Mouse (Mus musculus): Measurements from ENCODE around the gene Znrf3. TPM values are rescaled to one million over a fixed set of nuclear protein-coding genes. Genes with fewer than 3 reads are reported as not detected.

Gene Znrf3
- polyA plus RNA-seq, 1 experiment from 2014 or later, result 12.3 TPM

DNA sequence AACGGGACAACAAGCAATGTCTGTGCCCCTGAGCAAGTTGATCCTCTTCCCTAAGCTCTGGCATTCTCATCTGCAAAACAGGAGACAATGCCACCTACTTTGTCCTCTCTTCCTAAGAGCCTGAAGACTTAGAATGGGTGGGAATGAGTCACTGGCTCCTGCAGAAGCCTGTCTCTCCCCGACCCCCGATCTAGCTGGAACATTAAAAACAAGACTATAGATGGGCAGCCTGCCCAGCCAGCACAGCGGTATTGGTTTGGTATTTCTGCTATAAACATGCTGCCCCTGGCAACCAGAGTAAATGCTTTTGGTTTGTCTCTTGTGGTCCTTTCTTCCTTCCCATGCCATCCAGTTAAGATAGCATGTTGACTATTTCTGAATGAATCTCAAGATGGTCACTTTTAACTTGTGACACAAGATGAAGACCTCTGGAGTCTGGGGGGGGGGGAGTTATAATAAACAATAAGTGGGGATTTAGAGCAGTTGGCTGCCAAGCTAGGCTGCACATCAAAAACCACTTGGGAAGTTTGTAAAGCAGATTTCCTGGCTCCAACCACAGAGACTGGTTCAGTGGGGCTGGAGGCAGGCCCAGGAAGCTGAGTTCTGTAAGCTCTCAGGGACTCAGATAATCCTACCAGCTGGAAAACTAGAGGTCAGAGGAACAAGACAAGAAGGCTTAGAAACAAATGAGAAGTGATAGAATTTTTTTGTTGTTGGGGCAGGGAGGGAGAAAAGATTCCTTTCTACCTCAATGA, 154.6 kb downstream of the Znrf3 start:
- DNase-seq (ENCODE audit: low spot score) (no peak), ATAC-seq (ENCODE audit: insufficient number of reproducible peaks, low FRiP score, low TSS enrichment, low read depth) (no peak)
- no peaks in the 10 kb centered on the region for H3K9me3 ChIP-seq (ENCODE audit: control insufficient read depth, low read length)
- no peak overlapping the region for H3K4me2 ChIP-seq (ENCODE audit: low read depth, severe bottlenecking)
- H3K27me3 ChIP-seq (ENCODE audit: control insufficient read depth, insufficient read depth, low read length), result no peaks in the 10 kb centered on the region
- H3K9ac ChIP-seq (ENCODE audit: low read length), result no peak overlapping the region
- 93% methylated on average over 4 of the region's 4 CpGs for WGBS
- no peak overlapping the region for H3K4me3 ChIP-seq (ENCODE audit: low read depth, low read length)
- H3K4me1 ChIP-seq (ENCODE audit: control insufficient read depth, insufficient read depth, low read length), result no peaks in the 10 kb centered on the region
- H3K36me3 ChIP-seq (ENCODE audit: control insufficient read depth, insufficient read depth, low read length), result no peaks in the 10 kb centered on the region; the same call in 1 of the 2 replicates
- H3K27ac ChIP-seq (replicated peaks; ENCODE audit: low read depth, low read length), result no peak overlapping the region

DNA sequence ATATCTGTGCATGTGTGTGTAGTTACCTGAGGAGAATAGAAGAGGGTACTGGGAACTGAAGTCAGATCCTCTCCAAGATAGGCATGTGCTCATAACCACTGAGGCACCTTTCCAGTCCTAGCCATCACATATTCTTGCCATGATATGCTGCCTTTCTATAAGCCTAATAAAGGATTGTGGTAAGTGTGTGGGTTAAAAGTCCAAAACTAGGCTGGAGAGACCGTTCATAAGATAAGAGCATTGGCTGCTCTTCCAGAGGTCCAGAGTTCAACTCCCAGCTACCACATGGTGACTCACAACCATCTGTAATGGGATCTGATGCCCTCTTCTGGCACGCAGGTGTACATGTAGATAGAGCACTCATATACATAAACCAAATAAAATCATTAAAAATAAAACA, 160.7 kb downstream of the Znrf3 start:
- Histone ChIP-seq H3K36me3 (ENCODE audit: control insufficient read depth, insufficient read depth, low read length) (peaks cover 7% of the 10 kb centered on the region; the same call in 1 of the 2 replicates), H3K9ac (ENCODE audit: low read length) (no peak overlapping the region), H3K27ac (replicated peaks; ENCODE audit: low read depth, low read length) (no peak overlapping the region), H3K9me3 (ENCODE audit: control insufficient read depth, low read length) (no peaks in the 10 kb centered on the region; the same call in 1 of the 2 replicates), H3K27me3 (ENCODE audit: control insufficient read depth, insufficient read depth, low read length) (no peaks in the 10 kb centered on the region), H3K4me1 (ENCODE audit: control insufficient read depth, insufficient read depth, low read length) (no peaks in the 10 kb centered on the region), H3K4me3 (ENCODE audit: low read depth, low read length) (no peak overlapping the region), H3K4me2 (ENCODE audit: low read depth, severe bottlenecking) (no peak overlapping the region)
- DNase-seq (ENCODE audit: low spot score), result no peak
- no peak for ATAC-seq (ENCODE audit: insufficient number of reproducible peaks, low FRiP score, low TSS enrichment, low read depth)
- 94% methylated on average over 2 of the region's 2 CpGs for WGBS

DNA sequence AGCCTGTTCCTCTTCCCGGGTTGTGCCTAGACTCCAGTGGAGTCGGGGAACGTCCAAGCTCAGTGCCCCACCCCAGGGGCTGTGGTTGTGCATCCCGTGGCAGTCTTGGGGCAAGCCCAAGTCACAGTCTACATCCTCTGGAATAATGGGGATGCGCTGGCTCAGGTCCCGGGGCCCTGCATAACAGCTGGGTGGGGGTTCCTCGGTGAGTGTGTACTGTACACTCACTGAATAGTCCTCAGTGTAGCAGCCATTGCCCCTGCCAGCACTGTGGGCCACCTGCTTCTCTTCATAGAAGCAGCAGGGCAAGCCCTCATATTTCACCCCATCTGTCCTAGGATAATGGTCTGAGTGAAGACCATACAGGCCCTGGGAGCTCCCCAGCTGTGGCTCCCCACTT, 163.7 kb downstream of the Znrf3 start:
- ATAC-seq (ENCODE audit: insufficient number of reproducible peaks, low FRiP score, low TSS enrichment, low read depth) (no peak), DNase-seq (ENCODE audit: low spot score) (no peak)
- Histone ChIP-seq H3K9ac (ENCODE audit: low read length) (no peak overlapping the region), H3K27me3 (ENCODE audit: control insufficient read depth, insufficient read depth, low read length) (no peaks in the 10 kb centered on the region), H3K36me3 (ENCODE audit: control insufficient read depth, insufficient read depth, low read length) (peaks cover 7% of the 10 kb centered on the region; the same call in 1 of the 2 replicates), H3K4me2 (ENCODE audit: low read depth, severe bottlenecking) (no peak overlapping the region), H3K9me3 (ENCODE audit: control insufficient read depth, low read length) (no peaks in the 10 kb centered on the region; the same call in 1 of the 2 replicates), H3K4me1 (ENCODE audit: control insufficient read depth, insufficient read depth, low read length) (no peaks in the 10 kb centered on the region), H3K27ac (replicated peaks; ENCODE audit: low read depth, low read length) (no peak overlapping the region), H3K4me3 (ENCODE audit: low read depth, low read length) (no peak overlapping the region)
- 90% methylated on average over 7 of the region's 7 CpGs for WGBS

DNA sequence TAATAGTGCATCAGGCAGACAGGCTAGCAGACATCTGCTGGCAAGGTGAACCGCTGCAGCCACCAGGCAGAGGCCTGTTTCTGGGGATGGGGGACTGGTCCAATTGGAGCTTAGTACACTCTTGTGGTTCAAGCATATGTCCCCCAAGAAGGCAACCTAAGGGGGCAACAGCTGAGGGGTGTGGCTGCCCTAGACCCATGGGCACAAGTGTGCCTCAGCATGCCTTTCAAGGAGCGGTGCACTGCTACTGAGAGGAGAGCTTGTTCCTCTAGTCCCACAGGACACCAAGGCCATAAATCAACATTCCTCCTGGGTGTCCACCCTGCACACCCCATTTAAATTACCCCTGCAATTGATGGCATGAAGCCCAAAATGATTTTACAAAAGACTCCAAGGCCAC, 166.2 kb downstream of the Znrf3 start:
- no peak for DNase-seq (ENCODE audit: low spot score)
- H3K9ac ChIP-seq (ENCODE audit: low read length), result no peak overlapping the region
- no peak overlapping the region for H3K4me2 ChIP-seq (ENCODE audit: low read depth, severe bottlenecking)
- ATAC-seq (ENCODE audit: insufficient number of reproducible peaks, low FRiP score, low TSS enrichment, low read depth), result no peak
- H3K9me3 ChIP-seq (ENCODE audit: control insufficient read depth, low read length), result no peaks in the 10 kb centered on the region; the same call in 1 of the 2 replicates
- no peaks in the 10 kb centered on the region for H3K27me3 ChIP-seq (ENCODE audit: control insufficient read depth, insufficient read depth, low read length)
- H3K27ac ChIP-seq (replicated peaks; ENCODE audit: low read depth, low read length), result no peak overlapping the region
- WGBS, result 72% methylated on average over 2 of the region's 2 CpGs
- H3K4me3 ChIP-seq (ENCODE audit: low read depth, low read length), result no peak overlapping the region
- no peaks in the 10 kb centered on the region for H3K4me1 ChIP-seq (ENCODE audit: control insufficient read depth, insufficient read depth, low read length)
- H3K36me3 ChIP-seq (ENCODE audit: control insufficient read depth, insufficient read depth, low read length), result peaks cover 7% of the 10 kb centered on the region; the same call in 1 of the 2 replicates

DNA sequence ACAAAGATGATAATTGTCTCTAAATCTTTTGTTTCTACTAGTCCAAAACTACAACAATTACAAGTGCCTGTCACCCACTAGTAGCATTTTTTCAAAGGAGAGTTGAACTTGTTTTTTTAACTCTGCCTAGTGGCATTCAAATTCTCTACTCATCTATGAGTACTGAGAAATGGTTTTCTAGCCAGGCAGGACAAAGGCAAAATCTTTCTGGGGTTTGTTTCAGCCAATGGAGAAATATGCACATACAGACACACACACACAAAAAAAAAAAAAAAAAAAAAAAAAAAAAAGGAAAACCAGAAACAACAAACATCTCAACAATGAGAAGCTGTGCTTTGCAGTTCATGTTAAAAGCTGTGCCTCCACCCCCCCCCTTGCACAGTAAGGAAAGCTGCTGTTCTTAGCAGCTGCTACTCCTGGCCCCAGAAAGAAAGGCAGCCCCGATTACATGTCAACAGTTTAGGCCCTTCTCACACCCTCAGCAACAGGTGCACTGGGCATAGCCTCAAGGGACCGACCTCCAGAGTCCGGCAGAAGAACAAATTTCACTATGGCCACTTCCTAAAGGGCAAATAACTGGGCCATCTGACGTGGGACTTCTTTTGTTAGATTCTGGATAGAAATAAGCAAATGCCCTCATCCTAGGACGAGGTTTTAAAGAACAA, 167.2 kb downstream of the Znrf3 start:
- peaks cover 4% of the 10 kb centered on the region; the same call in 1 of the 2 replicates for H3K36me3 ChIP-seq (ENCODE audit: control insufficient read depth, insufficient read depth, low read length)
- DNase-seq (ENCODE audit: low spot score), result no peak
- no peak overlapping the region for H3K9ac ChIP-seq (ENCODE audit: low read length)
- no peak for ATAC-seq (ENCODE audit: insufficient number of reproducible peaks, low FRiP score, low TSS enrichment, low read depth)
- no peak overlapping the region for H3K4me2 ChIP-seq (ENCODE audit: low read depth, severe bottlenecking)
- H3K4me1 ChIP-seq (ENCODE audit: control insufficient read depth, insufficient read depth, low read length), result no peaks in the 10 kb centered on the region
- no peak overlapping the region for H3K4me3 ChIP-seq (ENCODE audit: low read depth, low read length)
- no peaks in the 10 kb centered on the region; the same call in 1 of the 2 replicates for H3K9me3 ChIP-seq (ENCODE audit: control insufficient read depth, low read length)
- 81% methylated on average over 5 of the region's 5 CpGs for WGBS
- no peak overlapping the region for H3K27ac ChIP-seq (replicated peaks; ENCODE audit: low read depth, low read length)
- no peaks in the 10 kb centered on the region for H3K27me3 ChIP-seq (ENCODE audit: control insufficient read depth, insufficient read depth, low read length)

DNA sequence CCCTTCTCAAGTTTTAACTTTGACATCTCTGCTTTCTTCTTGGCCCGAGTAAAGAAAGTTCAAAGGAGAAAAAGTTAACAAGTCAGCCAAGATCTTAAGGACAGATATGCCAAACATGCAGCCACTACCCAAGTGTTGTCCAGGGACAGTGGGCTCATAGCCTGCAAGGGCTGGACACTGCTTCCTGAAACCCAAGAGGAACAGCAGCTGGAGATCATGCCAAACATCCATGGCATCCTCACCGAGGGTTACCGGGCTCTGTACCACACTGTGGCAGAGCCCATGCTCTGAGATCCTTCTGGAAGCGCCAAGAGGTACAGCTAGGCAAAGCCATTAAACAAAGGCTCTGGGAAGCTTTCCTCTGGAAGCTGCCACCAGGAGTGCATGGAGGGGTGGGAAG, 169.4 kb downstream of the Znrf3 start:
- Histone ChIP-seq H3K4me1 (ENCODE audit: control insufficient read depth, insufficient read depth, low read length) (no peaks in the 10 kb centered on the region), H3K9ac (ENCODE audit: low read length) (no peak overlapping the region), H3K27ac (replicated peaks; ENCODE audit: low read depth, low read length) (no peak overlapping the region), H3K9me3 (ENCODE audit: control insufficient read depth, low read length) (no peaks in the 10 kb centered on the region), H3K4me2 (ENCODE audit: low read depth, severe bottlenecking) (no peak overlapping the region), H3K4me3 (ENCODE audit: low read depth, low read length) (no peak overlapping the region), H3K27me3 (ENCODE audit: control insufficient read depth, insufficient read depth, low read length) (no peaks in the 10 kb centered on the region), H3K36me3 (ENCODE audit: control insufficient read depth, insufficient read depth, low read length) (peaks cover 2% of the 10 kb centered on the region; the same call in 1 of the 2 replicates)
- DNase-seq (ENCODE audit: low spot score) (no peak), ATAC-seq (ENCODE audit: insufficient number of reproducible peaks, low FRiP score, low TSS enrichment, low read depth) (no peak)
- WGBS, result 87% methylated on average over 4 of the region's 4 CpGs

DNA sequence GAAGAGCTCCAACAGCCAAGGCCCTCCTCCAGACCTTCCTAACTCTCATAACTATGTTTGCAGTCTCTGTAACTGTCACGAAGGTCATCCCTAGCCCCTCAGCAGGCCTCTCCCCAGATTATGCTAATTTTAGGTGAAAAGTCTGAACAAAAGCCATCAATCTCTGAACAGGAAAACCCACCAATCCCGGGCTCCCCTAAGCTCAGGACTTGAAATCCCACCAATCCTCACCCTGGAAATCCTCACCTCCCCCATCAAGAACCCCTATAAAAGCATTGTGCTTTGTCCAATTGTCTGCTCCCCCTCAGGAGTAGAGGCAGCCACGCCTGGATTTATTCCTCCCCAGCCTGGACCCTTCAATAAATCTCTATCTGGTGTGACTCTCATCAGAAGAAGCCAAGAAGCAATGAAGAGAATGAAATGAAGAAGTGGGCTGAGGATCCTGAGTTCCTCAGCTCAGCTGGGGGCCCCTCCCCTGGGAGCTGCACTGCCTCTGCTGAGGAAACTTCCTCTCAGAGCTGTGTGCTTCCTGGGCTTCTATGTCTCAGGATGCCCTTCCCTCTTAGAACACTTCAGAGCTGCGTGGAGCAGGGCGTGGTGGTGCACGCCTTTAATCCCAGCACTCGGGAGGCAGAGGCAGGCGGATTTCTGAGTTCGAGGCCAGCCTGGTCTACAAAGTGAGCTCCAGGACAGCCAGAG, 172.0 kb downstream of the Znrf3 start:
- DNase-seq (ENCODE audit: low spot score), result no peak
- 75% methylated on average over 9 of the region's 9 CpGs for WGBS
- H3K27ac ChIP-seq (replicated peaks; ENCODE audit: low read depth, low read length), result no peak overlapping the region

DNA sequence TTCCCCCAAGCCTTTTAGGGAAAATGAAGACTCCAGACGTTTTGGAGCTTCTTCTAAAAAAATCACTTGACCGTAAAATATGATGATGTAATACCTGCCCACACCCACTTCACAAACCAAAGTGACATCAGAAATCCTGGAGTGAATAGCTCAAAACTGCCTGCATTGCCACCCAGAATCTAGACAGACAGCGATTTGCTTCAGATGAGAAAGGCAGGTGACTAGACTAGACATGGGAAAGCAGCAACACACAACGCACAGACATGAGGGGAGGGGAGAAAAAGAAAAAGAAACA, 172.6 kb downstream of the Znrf3 start:
- ATAC-seq (ENCODE audit: insufficient number of reproducible peaks, low FRiP score, low TSS enrichment, low read depth) (no peak), DNase-seq (ENCODE audit: low spot score) (no peak)
- Histone ChIP-seq H3K9me3 (ENCODE audit: control insufficient read depth, low read length) (no peaks in the 10 kb centered on the region), H3K27ac (replicated peaks; ENCODE audit: low read depth, low read length) (no peak overlapping the region), H3K4me1 (ENCODE audit: control insufficient read depth, insufficient read depth, low read length) (no peaks in the 10 kb centered on the region), H3K27me3 (ENCODE audit: control insufficient read depth, insufficient read depth, low read length) (no peaks in the 10 kb centered on the region), H3K4me3 (ENCODE audit: low read depth, low read length) (no peak overlapping the region), H3K36me3 (ENCODE audit: control insufficient read depth, insufficient read depth, low read length) (no peaks in the 10 kb centered on the region), H3K4me2 (ENCODE audit: low read depth, severe bottlenecking) (no peak overlapping the region), H3K9ac (ENCODE audit: low read length) (no peak overlapping the region)
- 74% methylated on average over 4 of the region's 4 CpGs for WGBS

More for the DNA sequence above, 172.0 kb downstream of the Znrf3 start:
- Histone ChIP-seq H3K9ac (ENCODE audit: low read length) (no peak overlapping the region), H3K36me3 (ENCODE audit: control insufficient read depth, insufficient read depth, low read length) (no peaks in the 10 kb centered on the region), H3K9me3 (ENCODE audit: control insufficient read depth, low read length) (no peaks in the 10 kb centered on the region), H3K27me3 (ENCODE audit: control insufficient read depth, insufficient read depth, low read length) (no peaks in the 10 kb centered on the region), H3K4me3 (ENCODE audit: low read depth, low read length) (no peak overlapping the region), H3K4me1 (ENCODE audit: control insufficient read depth, insufficient read depth, low read length) (no peaks in the 10 kb centered on the region), H3K4me2 (ENCODE audit: low read depth, severe bottlenecking) (no peak overlapping the region)
- ATAC-seq (ENCODE audit: insufficient number of reproducible peaks, low FRiP score, low TSS enrichment, low read depth), result no peak
